Mouse (Mus musculus) Patski (cell line): ENCODE data around the gene Dusp3. TPM values are rescaled to one million over a fixed set of nuclear protein-coding genes. Genes with fewer than 3 reads are reported as not detected.

Source experiments
- ATAC-seq: fragments of 100-300 bp; one replicate; pipeline ENCODE4 v1.8.0; 2021
- CTCF ChIA-PET: fragments of 350-600 bp; sonication (Branson Sonifier 250); formaldehyde crosslinking; loops from one replicate; lab custom pipeline; 2022; ENCODE audit warnings: inconsistent platforms; lab: Charles Lee
- POLR2A ChIA-PET: fragments of 350-600 bp; sonication (Branson Sonifier 250); formaldehyde crosslinking; loops from one replicate; lab custom pipeline; 2022; ENCODE audit warnings: antibody characterized with exemption, inconsistent platforms; lab: Charles Lee
- DNase-seq: peaks from one replicate; pipeline ENCODE4 v3.0.0-alpha.2; 2011; ENCODE audit warnings: low read depth, low spot score
- H3K27me3 ChIP-seq: fragments of 371-371 bp; one replicate; pipeline ENCODE4 v1.5.1; 2021
- CTCF ChIP-seq: fragments of 100-300 bp; IDR thresholded peaks from one replicate; pipeline ENCODE4 v1.5.1; 2021
- in situ Hi-C: fragments of 300-500 bp; cut with MboI; formaldehyde crosslinking; loops from 3 replicates; pipeline ENCODE4 v1.11.1; 2018; ENCODE audit warnings: low pct_unique_long_range_greater_than_20kb, mixed read lengths
- polyA plus RNA-seq: library from polyadenylated mRNA; unstranded; gene quantifications from one replicate; pipeline ENCODE4 v1.2.3, GENCODE M21; 2021

Dusp3 gene
- 95.7 TPM for polyA plus RNA-seq

DNA sequence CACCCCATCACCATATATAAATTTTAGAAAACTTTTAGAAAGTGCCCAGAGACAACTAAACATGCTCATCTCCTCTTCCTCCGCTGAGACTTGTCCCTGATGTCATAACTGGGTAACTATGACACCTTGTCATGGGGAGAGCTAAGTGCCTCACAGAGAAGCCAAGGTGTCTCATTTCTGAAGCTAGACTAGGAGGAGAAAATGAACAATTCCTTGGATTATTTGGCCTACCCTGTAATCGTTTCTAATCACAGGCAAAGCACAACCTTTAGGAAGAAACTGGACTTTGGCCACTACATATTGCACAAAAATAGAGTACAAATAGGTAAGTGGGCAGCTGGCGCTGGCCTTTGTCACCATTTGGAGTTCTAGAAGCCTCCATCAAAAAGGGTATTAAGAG is at the start of gene Dusp3:
Dusp3 (minus strand) TSS at position 101 of the 400 bp plus-strand sequence.
- DNase-seq (no peak), ATAC-seq (no peak)
- POLR2A ChIA-PET: no interaction called here
- no peak for TF ChIP-seq CTCF
- CTCF ChIA-PET: interaction anchor here (0.8 to 5.0 kb wide), 4 partner anchors 9 to 64 kb away, joined by 3 to 45 read pairs (median 10); partner anchors contain the start of gene Cd300lg
- in situ Hi-C loops: no loop called here
- H3K27me3 ChIP-seq: peaks cover 7% of the 10 kb centered on the region

DNA sequence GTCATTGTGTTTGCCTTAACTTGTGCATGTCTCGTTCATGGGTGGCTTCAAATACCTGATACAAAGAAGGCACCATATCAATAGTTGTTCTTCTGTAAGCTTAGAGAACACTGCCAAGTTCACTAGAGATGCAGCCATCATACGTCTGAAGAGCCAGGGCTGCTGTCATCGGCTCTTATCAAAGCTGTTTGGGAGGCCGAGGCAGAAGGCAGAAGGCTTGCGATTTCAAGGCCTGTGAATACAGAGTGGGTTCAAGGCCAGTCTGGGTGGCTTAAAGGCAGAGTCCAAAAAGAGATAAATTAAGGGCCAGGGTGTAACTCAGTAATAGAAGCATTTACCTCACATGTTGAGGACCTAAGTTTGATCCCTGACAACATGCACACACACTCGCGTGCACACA is 49.5 kb upstream of the Dusp3 start:
- in situ Hi-C loops: loop anchor here (5.0 kb wide), 1 partner anchor 39 kb away; no protein-coding TSS in a partner anchor
- TF ChIP-seq CTCF: no peak
- ATAC-seq (no peak), DNase-seq (no peak)
- ChIA-PET POLR2A (no interaction called here), CTCF (no interaction called here)
- no peaks in the 10 kb centered on the region for H3K27me3 ChIP-seq

DNA sequence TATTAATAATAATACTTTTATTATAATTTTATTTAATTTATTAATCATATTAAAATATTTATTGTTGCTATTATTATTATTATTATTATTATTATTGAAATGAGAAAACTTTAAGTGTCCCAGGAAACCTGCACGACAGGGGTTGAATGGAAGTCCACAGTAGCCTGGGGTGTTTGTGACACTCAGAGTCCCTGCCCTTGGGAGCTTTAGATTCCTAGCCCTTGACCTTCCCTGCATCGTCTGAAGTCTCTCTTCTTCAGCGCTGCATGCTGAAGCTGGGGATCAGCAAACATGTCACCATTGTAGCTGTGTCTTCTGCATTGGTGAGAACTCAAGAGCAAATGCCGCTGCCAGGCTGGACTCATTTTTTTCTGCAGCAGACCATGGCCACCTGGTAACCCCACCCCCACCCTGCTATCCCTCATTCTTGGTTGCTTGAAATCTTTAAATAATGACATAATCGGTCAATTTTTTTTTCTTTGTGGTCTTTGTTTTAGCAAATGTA is 48.7 kb upstream of the Dusp3 start:
- DNase-seq: no peak
- CTCF ChIA-PET: no interaction called here
- ATAC-seq: no peak
- no peaks in the 10 kb centered on the region for H3K27me3 ChIP-seq
- in situ Hi-C loops: loop anchor here (5.0 kb wide), 1 partner anchor 38 kb away; no protein-coding TSS in a partner anchor
- POLR2A ChIA-PET: no interaction called here
- TF ChIP-seq CTCF: no peak

DNA sequence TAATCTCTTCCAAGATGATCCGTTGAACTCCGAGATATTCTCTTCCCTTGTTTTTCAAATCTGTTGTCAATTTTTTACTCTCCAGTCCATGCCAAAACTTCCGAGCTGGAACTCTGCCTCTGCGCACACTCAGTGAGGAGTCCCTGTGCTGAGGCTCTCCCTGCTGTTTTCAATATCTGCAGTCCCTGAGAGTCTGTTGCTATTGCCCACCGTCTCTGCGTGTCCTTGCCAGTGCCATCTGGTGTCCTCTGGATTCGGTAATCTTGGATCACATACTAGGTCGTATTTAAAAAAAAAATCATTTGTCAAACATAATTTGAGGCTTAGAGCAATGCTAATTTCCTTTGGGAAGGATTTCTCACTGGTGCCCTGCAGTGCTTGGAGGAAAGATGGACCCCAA is 48.1 kb upstream of the Dusp3 start:
- in situ Hi-C loops: loop anchor here (5.0 kb wide), 1 partner anchor 38 kb away; no protein-coding TSS in a partner anchor
- CTCF ChIA-PET: no interaction called here
- no peak for TF ChIP-seq CTCF
- no peak for DNase-seq
- no peaks in the 10 kb centered on the region for H3K27me3 ChIP-seq
- POLR2A ChIA-PET: no interaction called here
- ATAC-seq: no peak

DNA sequence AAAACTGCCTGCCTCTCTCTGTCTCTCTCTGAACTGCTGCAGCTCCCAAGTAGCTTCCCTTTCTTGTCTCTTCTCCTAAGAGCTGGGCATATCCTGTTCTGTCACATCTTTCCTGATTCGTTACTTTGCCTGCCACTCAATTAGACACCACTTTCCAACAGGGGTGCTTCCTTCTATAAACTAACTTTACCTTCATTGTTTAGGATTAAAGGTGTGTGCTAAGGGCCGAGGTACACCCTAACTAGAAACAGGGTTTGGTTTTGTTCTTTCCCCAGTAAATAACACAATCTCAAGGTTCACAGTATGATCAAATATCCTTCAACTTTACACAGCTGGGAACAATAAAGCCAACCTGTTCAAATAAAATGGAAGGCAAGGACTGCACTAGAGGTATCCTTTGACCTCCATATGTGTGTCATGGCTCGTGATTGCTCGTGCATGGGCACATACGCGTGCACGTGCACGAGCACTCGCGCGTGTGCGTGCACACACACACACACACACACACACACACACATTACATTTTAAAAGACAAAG is 46.3 kb upstream of the Dusp3 start:
- no peak for ATAC-seq
- CTCF ChIA-PET: interaction anchor here (1.0 kb wide), 1 partner anchor 79 kb away, joined by 3 read pairs; no protein-coding TSS in a partner anchor
- POLR2A ChIA-PET: no interaction called here
- DNase-seq: no peak
- H3K27me3 ChIP-seq: no peaks in the 10 kb centered on the region
- TF ChIP-seq CTCF: no peak
- in situ Hi-C loops: no loop called here

DNA sequence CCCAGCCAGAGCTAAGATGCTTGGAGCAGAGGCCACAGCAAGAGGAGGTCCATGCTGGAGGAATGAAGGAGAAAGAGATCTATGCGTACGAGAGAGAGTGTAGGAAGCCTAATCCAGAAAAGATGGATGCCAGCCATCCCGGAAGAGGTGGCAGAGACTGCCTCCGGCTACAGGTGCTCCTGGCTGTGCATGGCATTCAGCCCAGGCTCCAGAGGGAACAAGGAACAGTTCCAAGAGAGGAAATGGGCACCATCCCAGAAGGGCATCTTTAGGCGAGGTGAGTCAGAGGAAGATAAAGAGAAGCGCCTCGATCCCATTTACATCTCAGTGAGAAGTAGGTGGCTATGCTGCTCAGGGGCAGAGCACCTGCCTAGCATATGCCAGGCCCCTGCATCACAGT is 44.3 kb upstream of the Dusp3 start:
- no peaks in the 10 kb centered on the region for H3K27me3 ChIP-seq
- no peak for DNase-seq
- POLR2A ChIA-PET: interaction anchor here (0.6 to 0.7 kb wide), 2 partner anchors 65 to 577 kb away, joined by 6 read pairs; no protein-coding TSS in a partner anchor
- ATAC-seq: no peak
- CTCF ChIA-PET: interaction anchor here (1.1 to 1.7 kb wide), 3 partner anchors 9 to 45 kb away, joined by 3 to 4 read pairs (median 3); no protein-coding TSS in a partner anchor
- TF ChIP-seq CTCF: no peak
- in situ Hi-C loops: no loop called here

DNA sequence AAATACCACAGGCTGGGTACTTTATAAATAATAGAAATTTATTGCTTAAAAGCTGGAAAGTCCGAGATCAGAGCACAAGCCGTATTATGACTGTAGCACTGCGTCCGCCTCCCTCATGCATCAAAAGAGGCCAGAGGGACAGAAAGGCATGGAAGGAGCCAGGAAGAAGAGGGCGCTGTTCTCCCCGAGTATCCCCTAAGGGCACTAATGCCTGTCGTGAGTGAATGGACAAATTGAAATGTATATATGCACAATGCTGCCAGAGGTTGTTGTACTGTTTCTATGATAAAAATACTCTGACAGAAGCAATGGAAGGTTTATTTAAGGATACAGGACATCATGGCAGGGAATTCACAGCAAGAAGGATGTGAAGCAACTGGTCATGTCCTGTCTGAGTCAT is 43.2 kb upstream of the Dusp3 start:
- in situ Hi-C loops: no loop called here
- ChIA-PET POLR2A (no interaction called here), CTCF (interaction anchor here (1.7 kb wide), 1 partner anchor 10 kb away, joined by 4 read pairs; no protein-coding TSS in a partner anchor)
- TF ChIP-seq CTCF: no peak
- no peak for ATAC-seq
- no peak for DNase-seq
- no peaks in the 10 kb centered on the region for H3K27me3 ChIP-seq

DNA sequence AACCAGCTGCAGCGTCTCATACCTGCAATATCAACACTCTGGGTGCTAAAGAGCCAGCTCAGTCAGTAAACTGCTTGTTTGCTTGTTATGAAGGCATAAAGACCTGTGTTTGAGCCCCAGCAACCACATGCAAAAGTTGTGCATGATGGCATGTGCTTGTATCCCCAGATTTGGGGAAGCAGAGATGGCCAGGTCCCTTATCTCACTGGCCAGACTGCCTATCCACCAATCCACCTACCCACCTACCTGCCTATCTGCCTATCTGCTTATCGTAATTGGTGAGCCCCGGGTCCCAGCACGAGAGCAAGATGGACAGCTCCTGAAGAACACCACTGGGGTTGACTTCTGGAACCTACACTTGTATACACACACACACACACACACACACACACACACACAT is 42.5 kb upstream of the Dusp3 start:
- H3K27me3 ChIP-seq: no peaks in the 10 kb centered on the region
- ATAC-seq (no peak), DNase-seq (no peak)
- POLR2A ChIA-PET: no interaction called here
- TF ChIP-seq CTCF: no peak
- CTCF ChIA-PET: no interaction called here
- in situ Hi-C loops: no loop called here

DNA sequence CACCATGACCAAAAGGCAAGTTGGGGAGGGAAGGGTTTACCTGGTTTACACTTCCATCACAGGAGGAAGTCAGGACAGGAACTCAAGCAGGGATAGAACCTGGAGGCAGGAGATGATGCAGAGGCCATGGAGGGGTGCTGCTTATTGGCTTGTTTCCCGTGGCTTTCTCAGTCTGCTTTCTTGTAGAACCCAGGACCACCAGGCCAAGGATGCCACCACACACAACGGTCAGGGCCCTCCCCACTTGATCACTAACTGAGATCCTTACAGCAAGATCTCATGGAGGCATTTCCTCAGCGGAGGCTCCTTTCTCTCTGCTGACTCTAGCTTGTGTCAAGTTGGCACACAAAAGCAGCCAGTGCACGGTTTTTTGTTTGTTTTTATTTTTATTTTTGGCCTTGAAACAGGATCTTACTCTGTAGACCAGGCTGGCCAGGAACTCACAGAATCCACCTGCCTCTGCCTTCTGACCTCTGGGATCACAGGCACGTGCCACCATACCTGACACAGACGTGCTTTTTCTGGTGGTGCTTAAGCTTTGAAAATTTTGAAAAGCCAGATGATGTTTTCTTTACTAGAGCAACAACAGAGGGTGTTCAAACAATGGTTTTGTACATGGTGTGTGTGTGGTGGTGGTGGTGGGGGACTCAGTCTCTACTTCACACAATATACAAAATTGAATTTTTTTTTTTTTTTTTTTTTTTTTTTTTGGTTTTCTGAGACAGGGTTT is 41.4 kb upstream of the Dusp3 start, which contains the start of gene Mpp3:
Mpp3 (minus strand) TSS at position 375 of the 730 bp plus-strand sequence.
- CTCF ChIA-PET: no interaction called here
- H3K27me3 ChIP-seq: no peaks in the 10 kb centered on the region
- POLR2A ChIA-PET: no interaction called here
- no peak for TF ChIP-seq CTCF
- ATAC-seq (no peak), DNase-seq (no peak)
- in situ Hi-C loops: no loop called here

DNA sequence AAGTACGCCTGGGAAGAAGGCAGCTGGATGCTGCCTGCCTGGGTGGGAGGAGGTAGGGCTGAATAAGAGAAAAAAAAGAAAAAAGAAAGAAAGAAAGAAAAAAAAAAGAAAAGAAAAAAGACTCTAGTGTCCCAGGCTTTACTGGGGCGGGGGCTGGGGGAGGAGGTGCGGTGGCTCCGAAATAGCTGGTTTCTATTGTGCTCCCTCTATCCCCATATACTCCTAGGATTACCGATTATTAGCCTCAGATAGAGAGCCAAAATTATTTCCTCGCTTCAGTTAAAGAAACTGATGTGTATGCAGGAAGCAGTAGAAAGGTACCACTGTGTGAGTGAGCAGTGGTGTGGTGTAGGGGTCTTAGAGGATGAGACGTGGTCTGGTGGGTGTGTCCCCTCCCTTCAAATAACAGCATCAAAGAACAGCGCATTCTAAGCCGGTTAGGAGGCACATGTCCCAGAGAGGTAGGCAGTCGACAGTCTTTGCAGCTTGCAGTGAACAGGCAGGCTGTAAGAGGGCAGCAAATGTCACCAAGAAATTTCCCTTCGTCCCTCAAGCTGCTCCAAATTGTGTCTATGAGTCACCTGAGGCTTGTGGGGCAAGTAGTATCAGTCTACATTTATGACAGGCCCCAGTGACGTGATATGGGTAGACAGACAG is 40.7 kb upstream of the Dusp3 start:
- no peaks in the 10 kb centered on the region for H3K27me3 ChIP-seq
- ATAC-seq: no peak

More for the DNA sequence above, 40.7 kb upstream of the Dusp3 start:
- ChIA-PET POLR2A (interaction anchor here (1.2 kb wide), 1 partner anchor 25 kb away, joined by 7 read pairs; no protein-coding TSS in a partner anchor), CTCF (interaction anchor here (1.4 kb wide), 1 partner anchor 12 kb away, joined by 7 read pairs; no protein-coding TSS in a partner anchor)
- no peak for TF ChIP-seq CTCF
- in situ Hi-C loops: no loop called here
- no peak for DNase-seq
